Mouse (Mus musculus) lung, postnatal 0 days (tissue): ENCODE measurements around the gene Rgs3. TPM values are rescaled to one million over a fixed set of nuclear protein-coding genes. Genes with fewer than 3 reads are reported as not detected.

Experiments used
- ATAC-seq: fragments of 200-750 bp; cut with Nextera tagmentation; 2 replicates; pipeline ENCODE4 v1.8.0; 2017; ENCODE audit warnings: moderate library complexity
- DNase-seq: peaks from one replicate; pipeline ENCODE4 v3.0.0-alpha.2; 2016; ENCODE audit warnings: low spot score
- H3K27ac ChIP-seq: fragments of 300-500 bp; sonication (generic); 2 replicates; pipeline ENCODE4 v1.5.1; 2014; ENCODE audit warnings: antibody characterized with exemption, mild to moderate bottlenecking, low read length, mixed read lengths
- H3K27me3 ChIP-seq: fragments of 300-500 bp; sonication (generic); replicated peaks from 2 replicates; pipeline ENCODE4 v1.6.1; 2014; ENCODE audit warnings: low read length, mixed read lengths; ENCODE audit not compliant: insufficient read depth
- H3K36me3 ChIP-seq: fragments of 300-500 bp; sonication (generic); 2 replicates; pipeline ENCODE4 v1.6.1; 2014; ENCODE audit warnings: low read length, mixed read lengths; ENCODE audit not compliant: insufficient read depth
- H3K4me1 ChIP-seq: fragments of 300-500 bp; sonication (generic); 2 replicates; pipeline ENCODE4 v1.6.1; 2014; ENCODE audit warnings: antibody characterized with exemption, low read depth, low read length, mixed read lengths; ENCODE audit not compliant: insufficient read depth
- H3K4me2 ChIP-seq: fragments of 300-500 bp; sonication (generic); replicated peaks from 2 replicates; pipeline ENCODE4 v1.6.1; 2014; ENCODE audit warnings: low read depth, mild to moderate bottlenecking, low read length, moderate library complexity, mixed read lengths
- H3K4me3 ChIP-seq: fragments of 300-500 bp; sonication (generic); 2 replicates; pipeline ENCODE4 v1.5.1; 2014; ENCODE audit warnings: low read depth, low read length
- H3K9ac ChIP-seq: fragments of 300-500 bp; sonication (generic); replicated peaks from 2 replicates; pipeline ENCODE4 v1.6.1; 2014; ENCODE audit warnings: low read depth, mild to moderate bottlenecking
- H3K9me3 ChIP-seq: fragments of 300-500 bp; sonication (generic); 2 replicates; pipeline ENCODE4 v1.6.1; 2016; ENCODE audit warnings: low read length, mixed read lengths
- CTCF ChIP-seq: IDR thresholded peaks from 2 replicates; pipeline ENCODE4 v1.5.1; 2016; ENCODE audit warnings: antibody characterized with exemption, mild to moderate bottlenecking
- EP300 ChIP-seq: IDR thresholded peaks from 2 replicates; pipeline ENCODE4 v1.6.1; 2016; ENCODE audit warnings: antibody characterized with exemption, mild to moderate bottlenecking, control low read depth
- WGBS: fragments of 180-500 bp; shearing (Covaris S2); extraction: QIAGEN DNeasy Blood & Tissue Kit; methylation state at CpG from one replicate; pipeline ENCODE4 v1.1.7; 2014; 5-methylcytosine and 5-hydroxymethylcytosine counted together
- polyA plus RNA-seq: library from polyadenylated mRNA; unstranded; fragments of >200 nt; fragmentation: Nextera tagmentation; extraction: Ambion mirVana; gene quantifications from 2 replicates; pipeline ENCODE4 v1.2.1, GENCODE M21; 2015

Rgs3 gene
- polyA plus RNA-seq, 1 experiment from 2014 or later, result 63.7 TPM

GRCm38 (mm10) chr4:62624679-62625450 lies 65.2 kb downstream of the Rgs3 start:
- no peak for ATAC-seq
- Histone ChIP-seq H3K9me3 (no peaks in the 10 kb centered on the region), H3K9ac (no peak overlapping the region), H3K27me3 (no peaks in the 10 kb centered on the region), H3K4me2 (no peak overlapping the region), H3K4me3 (no peak overlapping the region), H3K27ac (no peak overlapping the region), H3K4me1 (peaks cover 9% of the 10 kb centered on the region), H3K36me3 (no peaks in the 10 kb centered on the region)
- no peak for DNase-seq
- TF ChIP-seq CTCF (no peak), EP300 (no peak)
- 57% methylated on average over 15 of the region's 15 CpGs for WGBS

DNA sequence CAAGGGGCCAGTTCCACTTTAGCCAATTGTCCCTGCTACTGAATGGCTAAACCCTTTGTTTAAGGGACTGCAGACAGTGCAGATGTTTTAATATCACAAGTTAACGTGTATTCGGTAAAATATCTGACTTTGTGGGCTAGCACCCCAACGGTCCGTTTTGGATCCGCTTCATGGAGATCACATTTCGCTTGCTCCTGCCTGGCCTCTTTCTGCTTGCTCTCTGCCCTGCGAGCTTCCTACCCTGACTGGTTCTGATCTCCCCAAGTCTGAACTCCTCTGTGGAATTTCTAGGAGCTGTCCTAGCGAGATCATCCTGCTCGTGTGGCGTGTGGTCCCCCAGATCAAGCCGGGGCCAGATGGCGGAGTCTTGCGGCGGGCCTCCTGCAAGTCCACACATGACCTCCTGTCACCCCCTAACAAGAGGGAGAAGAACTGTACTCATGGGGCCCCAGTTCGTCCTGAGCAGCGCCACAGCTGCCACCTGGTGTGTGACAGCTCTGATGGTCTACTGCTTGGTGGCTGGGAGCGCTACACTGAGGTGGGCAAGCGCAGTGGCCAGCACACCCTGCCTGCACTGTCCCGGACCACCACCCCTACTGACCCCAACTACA lies 65.9 kb downstream of the Rgs3 start:
- Histone ChIP-seq H3K9ac (no peak overlapping the region), H3K9me3 (no peaks in the 10 kb centered on the region)
- ATAC-seq, result no peak

GRCm38 (mm10) chr4:62626228-62627026 lies 66.8 kb downstream of the Rgs3 start:
- Histone ChIP-seq H3K9ac (no peak overlapping the region), H3K4me1 (peaks cover 11% of the 10 kb centered on the region), H3K9me3 (no peaks in the 10 kb centered on the region), H3K4me3 (no peak overlapping the region), H3K27me3 (no peaks in the 10 kb centered on the region), H3K36me3 (no peaks in the 10 kb centered on the region), H3K4me2 (no peak overlapping the region), H3K27ac (no peak overlapping the region)
- DNase-seq (no peak), ATAC-seq (no peak)
- WGBS, result 51% methylated on average over 15 of the region's 15 CpGs
- no peak for TF ChIP-seq CTCF
- no peak for TF ChIP-seq EP300

More for the DNA sequence above, 65.9 kb downstream of the Rgs3 start:
- Histone ChIP-seq H3K4me2 (no peak overlapping the region), H3K4me3 (no peak overlapping the region), H3K27me3 (no peaks in the 10 kb centered on the region), H3K36me3 (no peaks in the 10 kb centered on the region), H3K27ac (no peak overlapping the region), H3K4me1 (peaks cover 11% of the 10 kb centered on the region)
- WGBS, result 85% methylated on average over 19 of the region's 19 CpGs
- DNase-seq, result no peak
- TF ChIP-seq EP300, result no peak
- no peak for TF ChIP-seq CTCF

- DNase-seq (no peak), ATAC-seq (no peak)
- peaks cover 11% of the 10 kb centered on the region for H3K4me1 ChIP-seq
- no peak for TF ChIP-seq CTCF
- H3K4me2 ChIP-seq, result no peak overlapping the region
- no peaks in the 10 kb centered on the region for H3K27me3 ChIP-seq
- no peaks in the 10 kb centered on the region for H3K36me3 ChIP-seq
- no peaks in the 10 kb centered on the region for H3K9me3 ChIP-seq
- no peak overlapping the region for H3K27ac ChIP-seq
- no peak overlapping the region for H3K9ac ChIP-seq
- WGBS, result 49% methylated on average over 4 of the region's 4 CpGs
- H3K4me3 ChIP-seq, result no peak overlapping the region
Measured at GRCm38 (mm10) chr4:62627331-62627730, 67.7 kb downstream of the Rgs3 start.

DNA sequence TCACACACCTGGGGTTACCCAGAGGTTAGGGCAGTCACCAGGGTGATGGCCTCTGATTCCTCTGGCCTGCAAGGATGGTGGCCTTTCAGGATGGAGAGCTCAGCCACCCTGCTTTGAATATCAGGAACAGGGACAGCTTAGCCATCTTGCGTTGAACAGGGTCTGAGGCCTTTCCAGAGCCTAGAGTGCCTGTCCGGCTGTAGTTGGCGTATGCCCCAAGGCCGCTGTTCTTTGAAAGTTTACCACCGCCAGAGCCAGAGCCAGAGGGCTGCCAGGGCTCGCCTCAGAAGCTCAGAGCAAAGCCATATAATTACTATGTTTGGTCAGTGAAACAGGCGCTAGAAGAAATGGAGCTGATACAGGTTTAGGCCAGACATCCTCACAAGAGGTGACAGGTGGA lies 68.9 kb downstream of the Rgs3 start:
- TF ChIP-seq EP300 (no peak), CTCF (no peak)
- Histone ChIP-seq H3K4me3 (no peak overlapping the region), H3K27me3 (no peaks in the 10 kb centered on the region), H3K9ac (no peak overlapping the region), H3K27ac (no peak overlapping the region), H3K36me3 (no peaks in the 10 kb centered on the region), H3K9me3 (no peaks in the 10 kb centered on the region), H3K4me2 (no peak overlapping the region), H3K4me1 (peaks cover 11% of the 10 kb centered on the region)
- WGBS, result 79% methylated on average over 7 of the region's 7 CpGs
- DNase-seq (no peak), ATAC-seq (no peak)

GRCm38 (mm10) chr4:62629461-62629860 lies 69.8 kb downstream of the Rgs3 start:
- Histone ChIP-seq H3K27ac (no peak overlapping the region), H3K9me3 (no peaks in the 10 kb centered on the region), H3K27me3 (no peaks in the 10 kb centered on the region), H3K36me3 (no peaks in the 10 kb centered on the region), H3K4me2 (no peak overlapping the region), H3K4me1 (peaks cover 11% of the 10 kb centered on the region), H3K9ac (no peak overlapping the region), H3K4me3 (no peak overlapping the region)
- no peak for TF ChIP-seq EP300
- TF ChIP-seq CTCF, result no peak
- DNase-seq (no peak), ATAC-seq (no peak; the same call in 1 of the 2 replicates)
- 62% methylated on average over 9 of the region's 9 CpGs for WGBS
